Mouse (Mus musculus): Measurements from ENCODE around the gene Iqca. TPM values are rescaled to one million over a fixed set of nuclear protein-coding genes. Genes with fewer than 3 reads are reported as not detected.

The Iqca gene
- polyA plus RNA-seq, 1 experiment from 2014 or later: 0.31 TPM

GRCm38 (mm10) chr1:90119214-90119613 lies 34.0 kb downstream of the Iqca start:
- H3K9me3 ChIP-seq (ENCODE audit: control insufficient read depth, low read length): no peaks in the 10 kb centered on the region
- peaks cover 15% of the 10 kb centered on the region for H3K27me3 ChIP-seq (ENCODE audit: control insufficient read depth, insufficient read depth, low read length)
- no peak overlapping the region for H3K27ac ChIP-seq (ENCODE audit: low read depth, low read length)
- no peak overlapping the region for H3K9ac ChIP-seq (ENCODE audit: low read depth, low read length)
- peak; percentile 54 for ATAC-seq (ENCODE audit: low FRiP score, low TSS enrichment)
- H3K36me3 ChIP-seq (ENCODE audit: control insufficient read depth, insufficient read depth, low read length): no peaks in the 10 kb centered on the region
- H3K4me2 ChIP-seq (replicated peaks; ENCODE audit: low read depth, low read length): no peak overlapping the region
- WGBS: 18% methylated on average over 12 of the region's 12 CpGs
- no peak overlapping the region for H3K4me3 ChIP-seq (ENCODE audit: low read length)
- 0 out of 2 replicates have a peak, but pooled peaks cover 3% of the 10 kb centered on the region for H3K4me1 ChIP-seq (ENCODE audit: control insufficient read depth, insufficient read depth, low read length)

GRCm38 (mm10) chr1:90117207-90117606 lies 36.0 kb downstream of the Iqca start:
- WGBS: 82% methylated on average over 7 of the region's 7 CpGs
- Histone ChIP-seq H3K9me3 (ENCODE audit: control insufficient read depth, low read length) (no peaks in the 10 kb centered on the region), H3K4me1 (ENCODE audit: control insufficient read depth, insufficient read depth, low read length) (0 out of 2 replicates have a peak, but pooled peaks cover 3% of the 10 kb centered on the region), H3K27ac (ENCODE audit: low read depth, low read length) (no peak overlapping the region), H3K4me2 (replicated peaks; ENCODE audit: low read depth, low read length) (no peak overlapping the region), H3K27me3 (ENCODE audit: control insufficient read depth, insufficient read depth, low read length) (peaks cover 15% of the 10 kb centered on the region), H3K9ac (ENCODE audit: low read depth, low read length) (no peak overlapping the region), H3K36me3 (ENCODE audit: control insufficient read depth, insufficient read depth, low read length) (no peaks in the 10 kb centered on the region), H3K4me3 (ENCODE audit: low read length) (no peak overlapping the region)
- no peak for ATAC-seq (ENCODE audit: low FRiP score, low TSS enrichment)

- Histone ChIP-seq H3K9me3 (ENCODE audit: control insufficient read depth, low read length) (no peaks in the 10 kb centered on the region), H3K4me3 (ENCODE audit: low read length) (no peak overlapping the region), H3K27me3 (ENCODE audit: control insufficient read depth, insufficient read depth, low read length) (peaks cover 11% of the 10 kb centered on the region), H3K4me2 (replicated peaks; ENCODE audit: low read depth, low read length) (no peak overlapping the region), H3K9ac (ENCODE audit: low read depth, low read length) (no peak overlapping the region), H3K4me1 (ENCODE audit: control insufficient read depth, insufficient read depth, low read length) (0 out of 2 replicates have a peak, but pooled peaks cover 6% of the 10 kb centered on the region), H3K36me3 (ENCODE audit: control insufficient read depth, insufficient read depth, low read length) (no peaks in the 10 kb centered on the region), H3K27ac (ENCODE audit: low read depth, low read length) (no peak overlapping the region)
- WGBS: 81% methylated on average over 5 of the region's 5 CpGs
- ATAC-seq (ENCODE audit: low FRiP score, low TSS enrichment): no peak
These were observed 38.6 kb downstream of the Iqca start for GRCm38 (mm10) chr1:90114586-90114985.

- H3K4me2 ChIP-seq (replicated peaks; ENCODE audit: low read depth, low read length): no peak overlapping the region
- ATAC-seq (ENCODE audit: low FRiP score, low TSS enrichment): no peak
- peaks cover 11% of the 10 kb centered on the region for H3K27me3 ChIP-seq (ENCODE audit: control insufficient read depth, insufficient read depth, low read length)
- no peak overlapping the region for H3K9ac ChIP-seq (ENCODE audit: low read depth, low read length)
- no peaks in the 10 kb centered on the region for H3K36me3 ChIP-seq (ENCODE audit: control insufficient read depth, insufficient read depth, low read length)
- no peaks in the 10 kb centered on the region for H3K9me3 ChIP-seq (ENCODE audit: control insufficient read depth, low read length)
- H3K4me1 ChIP-seq (ENCODE audit: control insufficient read depth, insufficient read depth, low read length): 0 out of 2 replicates have a peak, but pooled peaks cover 3% of the 10 kb centered on the region
- no peak overlapping the region for H3K27ac ChIP-seq (ENCODE audit: low read depth, low read length)
- H3K4me3 ChIP-seq (ENCODE audit: low read length): no peak overlapping the region
- 90% methylated on average over 6 of the region's 6 CpGs for WGBS
These were observed 39.5 kb downstream of the Iqca start for GRCm38 (mm10) chr1:90113655-90114244.

- Histone ChIP-seq H3K27ac (ENCODE audit: low read depth, low read length) (no peak overlapping the region), H3K27me3 (ENCODE audit: control insufficient read depth, insufficient read depth, low read length) (peaks cover 10% of the 10 kb centered on the region), H3K4me3 (ENCODE audit: low read length) (no peak overlapping the region), H3K9me3 (ENCODE audit: control insufficient read depth, low read length) (no peaks in the 10 kb centered on the region), H3K4me1 (ENCODE audit: control insufficient read depth, insufficient read depth, low read length) (0 out of 2 replicates have a peak, but pooled peaks cover 3% of the 10 kb centered on the region), H3K36me3 (ENCODE audit: control insufficient read depth, insufficient read depth, low read length) (no peaks in the 10 kb centered on the region), H3K4me2 (replicated peaks; ENCODE audit: low read depth, low read length) (no peak overlapping the region), H3K9ac (ENCODE audit: low read depth, low read length) (no peak overlapping the region)
- ATAC-seq (ENCODE audit: low FRiP score, low TSS enrichment): no peak
- WGBS: 81% methylated on average over 2 of the region's 2 CpGs
These were observed 40.5 kb downstream of the Iqca start for GRCm38 (mm10) chr1:90112669-90113068.

- H3K4me3 ChIP-seq (ENCODE audit: low read length): no peak overlapping the region
- H3K4me2 ChIP-seq (replicated peaks; ENCODE audit: low read depth, low read length): no peak overlapping the region
- H3K36me3 ChIP-seq (ENCODE audit: control insufficient read depth, insufficient read depth, low read length): no peaks in the 10 kb centered on the region
- no peak overlapping the region for H3K27ac ChIP-seq (ENCODE audit: low read depth, low read length)
- H3K9me3 ChIP-seq (ENCODE audit: control insufficient read depth, low read length): no peaks in the 10 kb centered on the region
- ATAC-seq (ENCODE audit: low FRiP score, low TSS enrichment): peak; percentile 43; the same call in 1 of the 2 replicates
- H3K27me3 ChIP-seq (ENCODE audit: control insufficient read depth, insufficient read depth, low read length): peaks cover 3% of the 10 kb centered on the region; the same call in 1 of the 2 replicates
- WGBS: 38% methylated on average over 2 of the region's 2 CpGs
- H3K4me1 ChIP-seq (ENCODE audit: control insufficient read depth, insufficient read depth, low read length): 0 out of 2 replicates have a peak, but pooled peaks cover 3% of the 10 kb centered on the region
- no peak overlapping the region for H3K9ac ChIP-seq (ENCODE audit: low read depth, low read length)
These were observed 41.9 kb downstream of the Iqca start for GRCm38 (mm10) chr1:90111198-90111839.

- no peak overlapping the region for H3K4me2 ChIP-seq (replicated peaks; ENCODE audit: low read depth, low read length)
- 75% methylated on average over 8 of the region's 8 CpGs for WGBS
- H3K27ac ChIP-seq (ENCODE audit: low read depth, low read length): no peak overlapping the region
- H3K9me3 ChIP-seq (ENCODE audit: control insufficient read depth, low read length): no peaks in the 10 kb centered on the region
- peaks cover 4% of the 10 kb centered on the region; the same call in 1 of the 2 replicates for H3K4me1 ChIP-seq (ENCODE audit: control insufficient read depth, insufficient read depth, low read length)
- no peak overlapping the region for H3K4me3 ChIP-seq (ENCODE audit: low read length)
- ATAC-seq (ENCODE audit: low FRiP score, low TSS enrichment): no peak
- H3K36me3 ChIP-seq (ENCODE audit: control insufficient read depth, insufficient read depth, low read length): no peaks in the 10 kb centered on the region
- no peaks in the 10 kb centered on the region for H3K27me3 ChIP-seq (ENCODE audit: control insufficient read depth, insufficient read depth, low read length)
- H3K9ac ChIP-seq (ENCODE audit: low read depth, low read length): no peak overlapping the region
These were observed 49.2 kb downstream of the Iqca start for GRCm38 (mm10) chr1:90103896-90104487.

- ATAC-seq (ENCODE audit: low FRiP score, low TSS enrichment): no peak
- H3K9ac ChIP-seq (ENCODE audit: low read depth, low read length): no peak overlapping the region
- 72% methylated on average over 10 of the region's 10 CpGs for WGBS
These were observed 52.6 kb downstream of the Iqca start for GRCm38 (mm10) chr1:90100360-90101232.

More at GRCm38 (mm10) chr1:90100360-90101232, 52.6 kb downstream of the Iqca start:
- no peaks in the 10 kb centered on the region for H3K27me3 ChIP-seq (ENCODE audit: control insufficient read depth, insufficient read depth, low read length)
- H3K4me1 ChIP-seq (ENCODE audit: control insufficient read depth, insufficient read depth, low read length): peaks cover 4% of the 10 kb centered on the region; the same call in 1 of the 2 replicates
- no peak overlapping the region for H3K4me3 ChIP-seq (ENCODE audit: low read length)
- H3K36me3 ChIP-seq (ENCODE audit: control insufficient read depth, insufficient read depth, low read length): no peaks in the 10 kb centered on the region
- H3K9me3 ChIP-seq (ENCODE audit: control insufficient read depth, low read length): no peaks in the 10 kb centered on the region
- no peak overlapping the region; the same call in 1 of the 2 replicates for H3K27ac ChIP-seq (ENCODE audit: low read depth, low read length)
- H3K4me2 ChIP-seq (replicated peaks; ENCODE audit: low read depth, low read length): no peak overlapping the region

Measured in kidney, embryonic 14.5 days (tissue).